Mouse (Mus musculus): ENCODE measurements around the gene Csrnp1.

The Csrnp1 gene

DNA sequence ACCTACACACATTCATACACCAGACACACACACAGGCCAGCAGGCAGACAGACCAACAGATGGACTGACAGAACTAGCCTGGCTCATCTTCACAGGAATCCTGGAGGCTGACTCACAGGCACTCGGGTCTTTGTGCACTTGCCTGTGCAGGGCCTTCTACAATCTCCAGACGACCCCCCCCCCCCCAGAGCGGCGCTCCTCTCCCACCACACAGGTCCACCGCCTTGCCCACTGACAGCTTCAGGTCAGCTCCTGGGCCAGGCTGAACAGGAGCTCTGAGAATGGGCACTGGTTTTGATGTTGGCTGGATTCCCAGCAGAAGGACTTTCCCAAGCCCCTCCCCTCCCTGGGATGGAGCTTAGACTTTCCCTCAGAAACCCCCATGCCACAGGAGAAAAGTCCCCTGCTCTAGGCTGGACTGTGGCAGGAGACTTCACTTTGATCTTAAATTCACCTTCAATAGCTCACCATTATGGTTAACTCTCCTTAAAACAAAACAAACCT lies 6.8 kb downstream of the Csrnp1 start:
- DNase-seq (ENCODE audit: low spot score) = no peak

DNA sequence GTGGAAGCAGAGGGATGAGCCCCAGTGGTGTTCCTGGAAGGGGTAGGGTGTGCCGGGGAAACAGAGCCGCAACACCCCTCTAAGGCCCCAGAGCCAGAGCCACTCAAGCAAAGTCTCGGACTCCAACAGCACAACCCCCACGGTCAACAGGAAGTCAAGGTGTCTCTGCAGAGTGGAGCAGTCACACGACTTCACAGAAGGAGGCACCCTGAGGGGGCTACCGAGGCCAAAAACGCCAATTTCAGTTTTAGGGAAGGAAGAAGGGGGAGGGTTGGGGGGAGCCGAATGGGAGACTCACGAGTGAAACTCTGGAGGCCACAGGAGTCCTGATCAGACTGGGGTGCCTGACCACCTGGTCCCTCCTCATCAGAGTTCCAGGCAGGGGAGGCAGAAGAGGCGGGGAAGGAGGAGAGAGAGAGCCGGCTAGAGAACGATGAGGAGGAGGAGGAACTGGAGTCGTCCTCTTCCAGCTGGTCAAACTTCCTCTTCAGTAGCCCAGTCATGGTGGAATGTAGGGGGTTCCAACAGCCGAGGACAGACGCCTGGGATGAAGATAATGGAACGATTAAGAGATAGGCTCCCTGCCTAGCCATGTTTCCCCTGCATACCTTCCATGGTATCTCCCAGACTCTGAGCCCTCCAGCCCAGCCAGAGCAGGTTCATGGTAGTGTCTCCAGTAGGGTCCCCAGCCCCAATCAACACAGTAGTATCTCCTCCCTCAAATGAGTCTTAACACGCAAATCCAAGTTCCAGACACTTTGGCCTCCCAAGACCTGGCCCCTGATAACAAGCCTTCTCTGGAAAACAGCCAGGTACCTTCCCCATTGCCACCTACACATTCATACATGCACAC lies 7.5 kb downstream of the Csrnp1 start:
- DNase-seq (ENCODE audit: low spot score) = no peak

DNA sequence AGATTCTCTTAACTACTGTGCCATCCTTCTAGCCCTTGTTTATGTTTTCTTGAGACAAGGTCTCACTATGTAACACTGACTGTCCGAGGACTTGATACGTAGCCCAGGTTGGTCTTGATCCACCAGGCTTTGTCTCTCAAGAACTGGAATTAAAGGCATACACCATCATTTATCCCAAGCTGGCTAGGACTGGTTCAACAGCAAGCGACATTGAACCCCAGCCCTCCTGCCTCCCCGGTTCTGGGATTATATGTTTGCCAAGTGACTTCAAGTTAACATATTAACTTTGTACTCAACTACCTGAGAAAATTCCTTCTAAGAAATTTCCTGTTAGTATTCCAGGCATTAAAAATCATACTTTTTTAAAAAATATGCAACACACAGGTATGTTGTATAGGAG lies 9.2 kb downstream of the Csrnp1 start:
- DNase-seq (ENCODE audit: low spot score) = no peak

DNA sequence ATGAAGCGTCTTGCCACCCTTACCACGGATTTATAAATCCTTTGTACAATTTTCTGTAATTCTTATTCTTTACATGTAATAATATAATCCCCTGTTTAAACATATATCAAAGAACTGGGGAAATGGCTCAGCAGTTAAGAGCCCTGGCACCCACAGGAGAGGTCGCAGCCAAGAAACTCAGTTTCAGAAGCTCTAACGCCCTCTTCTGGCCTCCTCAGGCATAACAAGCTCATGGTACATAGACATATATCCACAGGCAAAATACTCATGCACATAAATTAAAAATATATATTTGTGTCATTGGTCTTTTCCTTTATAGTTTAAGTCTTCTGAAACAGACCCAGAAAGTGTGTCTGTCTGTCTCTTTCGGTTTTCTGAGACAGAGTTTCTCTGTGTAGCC lies 9.8 kb downstream of the Csrnp1 start:
- no peak for DNase-seq (ENCODE audit: low spot score)

DNA sequence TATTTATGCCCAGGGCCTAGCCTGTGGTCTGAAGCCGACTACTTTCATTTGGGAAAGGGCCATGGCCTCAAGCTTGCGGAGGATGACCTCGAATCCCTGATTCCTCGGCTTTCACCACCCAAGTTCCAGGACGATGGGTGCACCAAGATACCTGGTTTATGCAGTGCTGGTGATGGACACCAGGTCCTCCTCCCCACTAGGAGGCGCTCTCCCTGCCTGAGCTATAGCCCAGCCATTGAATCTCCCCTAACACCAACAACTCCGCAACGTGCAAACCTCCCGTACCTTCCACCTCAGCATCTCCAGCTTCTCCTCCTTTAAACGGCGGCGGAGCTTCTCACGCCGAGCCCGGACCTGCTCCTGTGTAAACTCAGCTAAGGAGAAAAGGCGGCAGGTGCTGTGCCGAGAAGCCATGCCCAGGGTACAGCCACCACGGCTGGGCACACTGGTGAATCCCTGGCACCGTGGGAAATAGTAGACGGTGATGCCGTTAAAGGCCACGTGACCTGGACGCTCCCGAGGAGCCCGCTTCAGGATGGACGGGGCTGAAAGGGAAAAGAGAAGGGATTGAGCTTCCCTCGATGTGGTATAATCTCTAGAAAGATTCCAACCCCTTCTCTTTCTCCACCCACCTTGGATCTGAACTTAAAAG lies 10.5 kb downstream of the Csrnp1 start:
- DNase-seq (ENCODE audit: low spot score) = no peak

DNA sequence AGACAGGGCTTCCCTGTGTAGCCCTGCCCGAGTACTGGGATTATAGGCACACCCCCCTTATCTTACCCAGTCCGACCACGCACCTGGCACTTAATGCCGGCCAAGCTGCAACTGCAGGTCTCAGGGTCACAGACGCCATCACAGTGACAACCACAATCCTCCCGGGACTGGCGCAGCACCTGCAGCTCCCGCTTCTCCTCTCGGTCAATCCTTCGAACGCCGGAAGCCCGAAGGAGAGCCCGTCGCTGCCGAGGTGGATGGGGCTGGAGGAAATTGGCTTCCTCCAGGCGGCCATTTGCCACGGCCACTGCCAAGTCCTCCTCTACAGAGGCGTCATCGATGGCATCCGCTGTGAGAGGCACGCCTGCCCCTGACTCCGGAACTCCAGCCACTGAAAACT lies 11.2 kb downstream of the Csrnp1 start:
- no peak for DNase-seq (ENCODE audit: low spot score)

DNA sequence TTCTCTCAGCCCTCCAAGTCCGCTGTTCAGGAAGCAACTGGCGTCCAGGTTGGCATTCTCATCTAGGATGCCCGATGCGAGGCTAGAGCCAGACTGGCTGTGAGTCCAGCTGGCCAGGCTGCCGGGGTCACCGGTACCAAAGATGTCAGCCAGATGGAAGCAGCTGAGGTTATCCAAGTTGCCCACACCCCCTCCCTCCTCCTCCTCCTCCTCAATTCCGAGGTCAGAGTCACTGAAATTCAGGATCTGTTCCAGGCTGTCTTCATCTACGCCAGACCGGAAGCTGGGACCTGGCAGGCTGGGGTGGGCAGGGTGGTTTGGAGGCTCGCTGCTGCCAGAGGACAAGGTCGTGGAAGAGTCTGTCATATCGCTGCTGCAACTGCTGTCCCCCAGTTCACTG lies 11.9 kb downstream of the Csrnp1 start:
- DNase-seq (ENCODE audit: low spot score) = no peak

DNA sequence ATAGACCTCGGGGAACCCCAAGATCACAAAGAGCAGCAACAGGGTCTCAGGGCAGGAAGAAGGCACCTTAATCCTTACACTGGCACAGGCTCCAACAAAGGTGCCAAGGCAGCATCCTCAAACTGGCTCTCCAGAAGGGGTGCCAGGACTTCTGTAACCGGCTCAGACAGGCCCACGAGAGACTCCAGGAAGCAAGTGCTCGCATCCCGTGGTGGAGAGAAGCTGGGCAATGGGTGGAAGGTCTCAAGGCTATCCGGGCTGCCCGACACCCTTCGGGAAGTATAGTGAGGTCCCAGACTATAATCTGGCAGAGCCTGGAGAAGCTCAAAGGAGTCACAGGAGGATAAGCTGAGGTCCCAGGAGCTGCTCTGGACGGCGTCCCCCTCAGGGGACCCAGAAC lies 12.3 kb downstream of the Csrnp1 start:
- no peak for DNase-seq (ENCODE audit: low spot score)

DNA sequence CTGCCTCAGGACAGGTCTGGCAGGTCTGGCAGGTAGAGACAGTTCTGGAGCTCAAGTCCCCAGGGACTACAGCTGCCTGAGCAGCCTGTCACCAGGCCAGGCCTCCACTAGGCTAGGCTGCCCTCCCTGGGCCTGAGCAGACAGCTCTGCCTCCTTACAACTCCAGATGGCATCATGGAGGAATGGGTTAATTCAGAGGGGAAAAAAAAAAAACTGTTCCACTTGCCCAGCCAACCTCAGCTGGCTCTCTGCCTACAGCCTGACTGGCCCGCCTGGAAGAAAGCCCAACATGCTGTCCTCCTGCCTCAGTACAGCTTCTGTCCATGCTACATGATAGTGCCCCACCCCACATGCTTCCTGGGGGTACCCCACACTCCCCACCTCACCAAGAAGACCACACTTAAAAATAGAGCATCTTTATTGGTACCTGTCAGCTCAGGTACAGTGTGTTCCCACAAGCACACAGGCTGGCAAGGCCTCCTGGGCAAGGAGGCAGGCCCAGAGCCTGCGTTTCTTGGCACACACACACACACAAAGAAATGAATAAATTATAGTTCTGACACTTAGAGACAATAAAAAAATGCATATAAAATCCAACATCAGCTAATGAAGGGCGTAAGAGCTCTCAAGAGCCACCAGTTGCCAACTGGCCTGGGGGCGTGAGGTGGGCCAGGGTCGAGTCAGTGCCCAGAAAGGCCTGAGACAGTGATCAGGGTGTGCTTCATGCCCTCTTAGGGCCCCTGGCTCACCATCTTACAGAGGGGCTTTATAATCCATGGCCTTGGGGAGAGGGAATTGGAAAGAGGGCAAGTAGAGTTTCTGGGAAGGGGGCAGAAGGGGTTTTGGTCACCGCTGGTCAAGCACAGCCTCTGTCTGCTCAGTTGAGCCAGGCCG lies 13.4 kb downstream of the Csrnp1 start:
- DNase-seq (ENCODE audit: low spot score) = no peak

DNA sequence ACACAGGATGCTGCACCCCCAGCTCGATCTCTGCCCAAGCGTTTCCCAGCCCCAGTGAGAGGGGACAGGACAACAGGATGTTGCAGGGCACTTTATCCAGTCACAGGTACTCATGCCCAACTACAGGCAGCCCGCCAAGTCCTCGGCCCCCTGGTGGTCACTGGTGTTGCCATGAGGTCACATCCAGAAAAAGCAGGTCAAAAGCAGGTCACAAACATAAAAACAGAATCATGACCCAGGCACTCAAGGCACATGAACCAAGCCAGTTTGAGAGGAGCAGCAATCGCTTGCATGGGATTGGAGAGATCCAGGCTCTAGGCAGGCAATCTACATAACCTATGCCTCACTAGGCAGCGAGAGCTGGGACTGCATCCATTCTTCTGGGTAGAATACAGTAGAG lies 14.2 kb downstream of the Csrnp1 start:
- peak; percentile 68 for DNase-seq (ENCODE audit: low spot score)

DNA sequence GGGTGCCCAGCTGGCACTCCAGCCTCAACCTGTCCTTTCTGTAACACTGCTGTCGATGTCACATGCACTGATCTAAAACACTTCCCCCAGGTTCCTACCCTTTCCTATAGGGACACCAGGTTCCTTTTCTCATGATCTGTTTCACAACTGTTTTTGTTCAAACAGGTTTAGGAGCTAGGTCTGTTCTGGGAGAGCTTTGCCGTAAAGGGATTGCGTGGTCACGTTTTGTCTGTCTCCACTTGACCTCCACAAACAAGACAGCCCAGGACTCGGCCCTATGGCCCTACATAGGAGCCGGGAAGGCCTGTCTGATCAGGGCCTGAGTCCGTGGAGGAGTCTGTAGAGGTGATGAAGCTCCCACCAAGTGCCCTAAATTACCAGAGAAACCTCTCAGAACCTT lies 14.6 kb downstream of the Csrnp1 start:
- no peak for DNase-seq (ENCODE audit: low spot score)

DNA sequence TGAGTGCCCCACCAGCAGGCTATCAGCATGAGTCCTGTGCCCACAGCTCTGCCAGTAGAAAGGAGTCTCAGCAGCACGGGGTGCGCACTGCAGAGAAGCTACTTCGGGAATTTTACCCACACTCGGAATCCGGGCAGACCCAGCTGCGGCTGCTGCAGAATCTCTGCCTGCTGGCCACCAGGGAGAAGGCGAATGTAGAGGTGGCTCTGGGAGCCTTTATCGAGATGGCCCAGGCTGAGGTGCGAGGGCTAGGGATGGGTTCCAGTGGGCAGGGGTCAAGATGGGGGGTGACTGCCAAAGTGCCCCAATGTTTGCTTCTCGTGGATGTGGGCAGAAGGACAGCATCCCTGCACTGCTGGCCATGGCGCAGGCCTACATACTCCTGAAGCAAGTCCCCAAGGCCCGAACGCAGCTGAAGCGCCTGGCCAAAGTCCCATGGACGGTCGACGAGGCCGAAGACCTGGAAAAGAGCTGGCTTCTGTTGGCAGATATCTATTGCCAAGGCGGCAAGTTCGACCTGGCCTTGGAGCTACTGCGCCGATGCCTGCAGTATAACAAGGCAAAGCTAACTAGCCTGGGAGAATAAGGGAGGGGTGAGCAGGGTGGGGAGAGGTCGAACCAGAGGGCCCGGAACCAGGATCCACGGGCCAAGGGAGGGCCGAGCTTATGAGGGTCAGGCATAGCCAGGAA lies 18.1 kb downstream of the Csrnp1 start:
- DNase-seq (ENCODE audit: low spot score) = no peak

DNA sequence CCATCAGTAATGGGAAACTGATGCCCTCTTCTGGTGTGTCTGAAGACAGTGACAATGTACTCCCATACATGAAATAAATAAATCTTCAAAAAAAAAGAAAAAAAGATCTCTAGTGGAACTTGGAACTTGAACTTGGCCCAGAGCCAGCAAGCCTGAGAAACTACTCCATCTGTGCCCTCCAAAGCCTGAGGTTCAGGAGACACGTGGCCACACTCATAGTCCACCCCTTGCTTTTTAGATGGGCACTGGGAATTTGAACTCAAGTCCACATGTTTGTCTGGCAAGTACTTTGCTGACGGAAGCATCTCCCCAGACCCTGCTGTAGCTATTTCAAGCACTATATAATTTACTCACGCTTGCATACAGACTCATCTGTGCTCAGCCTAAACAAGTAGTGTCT lies 19.3 kb downstream of the Csrnp1 start:
- no peak for DNase-seq (ENCODE audit: low spot score)

DNA sequence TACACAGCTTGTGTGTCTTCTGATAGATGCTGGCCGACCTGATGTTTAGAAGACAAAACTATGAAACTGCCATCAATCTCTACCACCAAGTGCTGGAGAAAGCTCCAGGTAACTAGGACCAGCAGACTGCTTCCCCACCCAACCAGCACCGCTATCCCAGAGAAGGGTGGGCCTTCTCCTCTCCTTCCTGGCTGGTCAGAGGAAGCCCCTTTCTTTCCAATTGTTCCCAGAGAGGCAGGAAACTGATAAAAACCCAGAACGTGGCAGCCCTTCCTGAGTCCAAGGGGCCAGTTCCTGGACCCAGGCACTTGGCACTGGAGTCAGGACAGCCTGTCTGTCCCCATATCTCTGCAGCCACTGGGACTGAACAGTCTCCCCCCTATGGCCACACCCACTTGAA lies 20.3 kb downstream of the Csrnp1 start:
- no peak for DNase-seq (ENCODE audit: low spot score)

DNA sequence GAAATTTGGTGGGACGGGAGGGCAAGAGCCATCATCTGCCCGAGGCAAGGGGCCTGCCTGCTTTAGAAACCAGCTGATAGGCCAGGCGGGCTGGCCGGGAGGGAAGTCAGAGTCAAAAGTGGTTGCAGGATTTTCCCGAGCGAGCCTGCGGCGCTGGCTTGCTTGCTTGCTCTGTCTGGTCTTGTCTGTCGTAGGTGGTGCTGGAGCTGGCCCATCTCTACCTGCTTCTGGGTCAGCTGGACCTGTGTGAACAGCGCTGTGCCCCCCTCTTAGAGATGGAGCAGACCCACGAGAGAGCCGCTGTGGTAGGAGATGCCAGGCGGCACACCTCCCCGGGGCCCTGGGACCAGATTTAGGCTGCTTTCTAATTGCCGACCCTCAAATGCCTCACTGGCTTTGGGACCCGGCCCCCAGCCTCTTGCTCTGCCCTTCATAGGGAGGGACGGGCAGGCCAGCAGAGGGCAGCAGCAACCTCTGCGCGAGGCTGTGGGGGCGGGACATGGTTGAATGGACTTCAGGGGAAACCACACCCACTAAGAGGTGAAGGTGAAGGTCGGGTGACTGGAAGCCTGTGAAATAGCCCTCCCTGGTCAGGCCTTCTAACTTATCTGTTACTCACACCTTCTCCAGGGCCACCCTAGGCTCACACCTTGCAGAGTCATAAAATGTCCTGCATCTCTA lies 21.3 kb downstream of the Csrnp1 start:
- DNase-seq (ENCODE audit: low spot score) = peak; percentile 92

DNA sequence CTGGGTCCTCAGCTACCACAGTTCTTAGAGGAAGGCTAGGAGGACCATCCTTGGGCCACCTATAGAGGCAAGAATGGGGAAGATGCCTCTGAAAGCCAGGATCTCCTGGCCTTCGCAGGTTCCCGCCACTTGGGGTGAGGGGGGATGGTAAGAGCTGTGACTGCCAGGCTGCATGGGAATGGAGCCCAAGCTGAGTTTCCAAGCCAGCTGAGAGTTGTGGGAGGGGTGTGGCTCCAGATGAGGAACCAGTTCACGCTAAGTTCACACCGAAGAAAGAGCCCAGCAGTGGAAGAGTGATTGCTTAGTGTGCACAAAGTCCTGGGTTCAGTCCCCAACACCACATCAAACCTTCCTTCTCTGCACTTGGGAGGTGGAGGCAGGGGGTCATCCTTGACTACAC lies 22.2 kb downstream of the Csrnp1 start:
- DNase-seq (ENCODE audit: low spot score) = no peak

DNA sequence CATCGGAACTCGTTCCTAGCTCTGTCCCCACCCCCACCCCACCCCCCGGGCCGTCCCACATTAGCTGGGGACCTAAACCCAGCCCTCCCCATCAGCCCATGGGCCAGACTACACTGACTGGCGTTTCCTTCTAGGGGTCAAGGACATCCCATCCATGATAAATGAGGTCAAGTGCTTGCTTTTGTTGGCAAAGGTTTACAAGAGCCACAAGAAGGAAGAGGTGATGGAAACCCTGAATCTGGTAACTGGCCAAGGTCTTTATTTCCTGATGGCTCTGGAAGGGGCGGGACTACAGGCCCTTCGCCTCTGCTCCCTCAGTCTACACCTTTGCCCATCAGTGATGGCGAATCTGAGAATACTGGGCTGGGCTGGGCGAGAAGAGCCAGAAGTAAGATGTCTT lies 25.6 kb downstream of the Csrnp1 start:
- DNase-seq (ENCODE audit: low spot score) = no peak

DNA sequence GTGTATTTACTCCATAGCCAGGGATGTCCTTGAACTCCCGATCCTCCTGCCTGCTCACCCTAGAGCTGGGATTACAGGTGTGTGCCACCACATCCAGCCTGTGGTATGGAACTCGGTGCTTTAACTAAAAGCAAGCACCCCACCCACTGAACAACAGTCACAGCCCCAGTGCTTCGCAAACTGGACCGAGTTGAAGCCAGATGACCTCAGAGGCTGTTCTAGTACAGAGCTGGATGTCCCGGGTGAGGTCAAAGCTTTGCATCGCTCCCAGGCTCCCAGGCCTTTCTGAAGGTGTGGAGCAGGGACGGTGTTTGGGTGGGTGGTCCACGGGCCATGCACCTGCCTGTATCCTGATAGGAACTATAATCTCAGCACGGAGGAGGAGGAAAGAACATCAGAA lies 33.1 kb downstream of the Csrnp1 start:
- no peak for DNase-seq (ENCODE audit: low spot score)

DNA sequence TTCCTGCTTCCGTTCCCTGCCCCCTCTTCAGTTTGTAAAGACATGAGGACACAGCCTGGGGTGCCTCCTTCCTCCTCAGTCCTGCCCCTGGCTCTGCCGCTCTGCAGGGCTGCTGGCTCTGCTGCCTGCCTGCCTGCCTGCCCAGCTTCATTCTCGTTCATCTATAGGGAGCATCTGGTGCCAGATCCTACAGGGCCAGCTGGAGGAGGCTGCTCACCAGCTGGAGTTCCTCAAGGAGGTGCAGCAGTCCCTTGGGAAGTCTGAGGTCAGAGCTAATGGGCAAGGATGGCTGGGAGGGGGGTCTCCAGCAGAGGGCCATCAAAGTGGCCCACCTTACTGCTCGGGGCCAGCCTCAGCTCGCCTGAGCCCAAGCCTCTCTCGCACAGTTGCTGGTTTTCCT lies 34.0 kb downstream of the Csrnp1 start:
- peak; percentile 16 for DNase-seq (ENCODE audit: low spot score)

DNA sequence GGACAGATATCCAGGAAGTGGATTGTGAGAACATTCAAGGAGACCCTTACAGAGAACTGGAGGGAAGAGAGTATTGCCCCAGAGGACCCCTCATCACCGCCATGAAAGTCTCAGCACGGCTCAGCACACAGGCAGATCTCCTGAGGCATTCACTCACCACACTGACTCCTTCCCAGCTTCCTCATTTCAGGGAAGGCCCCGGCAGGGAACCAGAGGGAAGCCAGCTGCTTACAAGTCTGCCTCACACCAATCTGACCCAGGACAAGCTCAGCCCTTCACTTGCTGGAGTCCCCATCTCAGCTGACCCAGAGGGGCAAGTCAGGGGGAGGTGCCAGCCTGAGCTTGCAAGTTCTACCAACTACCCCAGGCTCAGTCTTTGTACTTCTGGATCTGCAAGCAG lies 35.7 kb downstream of the Csrnp1 start:
- DNase-seq (ENCODE audit: low spot score) = no peak

DNA sequence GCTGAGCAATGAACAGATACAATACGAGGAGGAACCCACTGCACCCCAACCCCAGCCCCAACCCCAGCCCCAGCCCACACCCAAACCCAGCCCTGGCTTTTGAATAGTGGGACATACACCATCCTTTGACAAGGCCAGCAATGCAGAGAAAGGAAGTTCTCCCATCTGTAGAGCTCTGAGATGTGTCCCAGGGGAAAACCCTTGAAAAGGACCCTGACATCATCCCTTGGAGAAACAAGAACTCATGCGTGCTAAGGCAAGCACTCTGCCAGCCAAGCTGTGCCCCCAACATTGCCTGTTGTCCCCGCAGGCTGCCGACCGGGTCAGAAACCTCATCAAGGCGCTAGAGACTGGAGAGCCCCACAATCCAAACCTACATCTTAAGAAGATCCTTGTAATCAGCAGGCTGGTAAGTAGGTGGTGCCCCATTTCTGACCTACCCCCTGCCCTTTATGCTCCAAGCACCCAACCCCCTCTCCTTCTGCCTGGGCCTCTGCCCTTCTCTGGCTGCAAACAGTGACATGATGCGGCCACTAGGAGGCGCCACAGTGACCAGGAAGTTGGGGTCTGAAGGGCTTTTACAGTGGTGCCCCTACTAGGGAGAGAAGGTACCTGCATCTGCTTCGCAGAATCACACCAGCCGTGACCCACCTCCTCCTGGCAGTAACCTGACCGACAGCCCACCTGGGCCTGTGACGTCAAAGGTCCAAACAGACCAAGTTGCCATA lies 39.1 kb downstream of the Csrnp1 start:
- peak; percentile 26 for DNase-seq (ENCODE audit: low spot score)
